Mouse (Mus musculus): ENCODE data around the gene Gm49392. TPM values are rescaled to one million over a fixed set of nuclear protein-coding genes. Genes with fewer than 3 reads are reported as not detected.

Gm49392 gene
- polyA plus RNA-seq, 1 experiment from 2014 or later = 1.0 TPM

DNA sequence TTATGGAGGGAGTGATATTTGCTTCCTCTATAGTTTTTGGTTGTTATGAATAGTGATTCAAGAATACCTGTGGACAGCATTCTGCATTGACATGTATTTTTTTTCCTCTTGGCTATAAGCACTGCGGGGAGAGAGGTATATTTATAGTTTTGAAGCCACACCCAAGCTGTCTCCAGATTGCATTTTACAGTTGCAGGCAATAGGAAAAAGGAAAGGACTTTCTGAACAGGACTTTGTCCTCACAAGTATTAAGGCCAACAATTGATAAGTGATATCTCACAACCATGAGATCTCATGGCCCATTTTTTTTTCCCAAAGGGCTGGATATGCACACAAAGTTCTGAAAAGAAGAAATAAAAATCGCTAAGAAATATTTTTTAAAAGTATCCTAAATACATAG is 87.0 kb downstream of the Gm49392 start:
- no peaks in the 10 kb centered on the region for H3K9me3 ChIP-seq (replicated peaks; ENCODE audit: control insufficient read depth, low read length)
- 42% methylated on average over 2 of the region's 2 CpGs for WGBS

DNA sequence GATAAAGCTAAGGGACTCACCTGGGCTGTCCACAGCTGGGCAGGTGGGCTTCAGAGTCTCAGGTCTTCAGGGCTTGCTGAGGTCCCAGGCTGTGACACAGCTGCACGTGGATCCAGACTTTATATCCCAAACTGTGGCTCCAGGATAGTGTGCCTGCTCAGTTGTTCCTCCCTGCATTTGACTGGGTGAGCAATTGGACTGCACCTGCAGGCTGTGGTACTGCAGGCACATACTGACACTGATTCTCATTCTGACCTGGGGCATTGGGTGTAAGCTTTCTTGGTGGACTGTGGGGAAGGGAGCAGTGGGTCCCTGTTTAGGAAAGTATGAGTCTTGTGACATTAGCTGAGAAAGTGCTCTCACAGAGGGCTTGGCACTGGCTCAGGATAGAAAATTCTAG is 93.9 kb downstream of the Gm49392 start, which contains the start of gene Ctsll3:
Ctsll3 (minus strand) TSS at position 101 of the 400 bp plus-strand sequence.
- no peak for ATAC-seq (replicated peaks; ENCODE audit: extremely low read depth, insufficient read depth, low FRiP score)
- 70% methylated on average over 1 of the region's 1 CpGs for WGBS
- no peaks in the 10 kb centered on the region for H3K27me3 ChIP-seq (ENCODE audit: control insufficient read depth, insufficient read depth, low read length)
- H3K9ac ChIP-seq (ENCODE audit: low read length) = no peak within 1 kb of the TSS
- no peak within 1 kb of the TSS for H3K27ac ChIP-seq (ENCODE audit: low read length)
- no peaks in the 10 kb centered on the region for H3K9me3 ChIP-seq (replicated peaks; ENCODE audit: control insufficient read depth, low read length)
- no peaks in the 10 kb centered on the region for H3K36me3 ChIP-seq (ENCODE audit: control insufficient read depth, insufficient read depth)
- H3K4me2 ChIP-seq (ENCODE audit: low read depth, low read length) = no peak within 1 kb of the TSS
- no peak within 1 kb of the TSS for H3K4me3 ChIP-seq (ENCODE audit: low read length)
- no peaks in the 10 kb centered on the region for H3K4me1 ChIP-seq (ENCODE audit: control insufficient read depth, insufficient read depth, low read length)

More for the DNA sequence above, 87.0 kb downstream of the Gm49392 start:
- H3K4me3 ChIP-seq (ENCODE audit: low read length) = no peak overlapping the region
- no peak overlapping the region for H3K9ac ChIP-seq (ENCODE audit: low read length)
- no peak overlapping the region for H3K4me2 ChIP-seq (ENCODE audit: low read depth, low read length)
- H3K36me3 ChIP-seq (ENCODE audit: control insufficient read depth, insufficient read depth) = no peaks in the 10 kb centered on the region
- no peaks in the 10 kb centered on the region for H3K27me3 ChIP-seq (ENCODE audit: control insufficient read depth, insufficient read depth, low read length)
- no peak overlapping the region for H3K27ac ChIP-seq (ENCODE audit: low read length)
- ATAC-seq (replicated peaks; ENCODE audit: extremely low read depth, insufficient read depth, low FRiP score) = no peak
- H3K4me1 ChIP-seq (ENCODE audit: control insufficient read depth, insufficient read depth, low read length) = no peaks in the 10 kb centered on the region

Other genes with a start within 250 kb of the Gm49392 start
- gene BC051665, start 110.5 kb downstream of the Gm49392 start, polyA plus RNA-seq (2015; fragmentation: Nextera tagmentation; extraction: Ambion mirVana) = not detected in 2 replicates
- gene Ctsll3, start 94.0 kb downstream of the Gm49392 start, polyA plus RNA-seq (2015; fragmentation: Nextera tagmentation; extraction: Ambion mirVana) = not detected in 2 replicates
- 0.87 TPM in 1 of 2 replicates, not detected in the other for gene 4930486L24Rik, start 32.4 kb downstream of the Gm49392 start, polyA plus RNA-seq (2015; fragmentation: Nextera tagmentation; extraction: Ambion mirVana)
- 5.3 and 6.1 TPM in 2 replicates for gene Ctla2b, start 553 bp upstream of the Gm49392 start, polyA plus RNA-seq (2015; fragmentation: Nextera tagmentation; extraction: Ambion mirVana)
- not detected in 2 replicates for gene Tpbpb, start 8.0 kb upstream of the Gm49392 start, polyA plus RNA-seq (2015; fragmentation: Nextera tagmentation; extraction: Ambion mirVana)
- not detected in 2 replicates for gene Gm49393, start 38.7 kb upstream of the Gm49392 start, polyA plus RNA-seq (2015; fragmentation: Nextera tagmentation; extraction: Ambion mirVana)
- gene Gm49391, start 39.7 kb upstream of the Gm49392 start, polyA plus RNA-seq (2015; fragmentation: Nextera tagmentation; extraction: Ambion mirVana) = 2.7 and 3.3 TPM in 2 replicates
- gene Ctla2a, start 39.7 kb upstream of the Gm49392 start, polyA plus RNA-seq (2015; fragmentation: Nextera tagmentation; extraction: Ambion mirVana) = 86.1 and 88.3 TPM in 2 replicates
- gene Tpbpa, start 45.1 kb upstream of the Gm49392 start, polyA plus RNA-seq (2015; fragmentation: Nextera tagmentation; extraction: Ambion mirVana) = not detected in 2 replicates
- gene Ctsj, start 109.1 kb upstream of the Gm49392 start, polyA plus RNA-seq (2015; fragmentation: Nextera tagmentation; extraction: Ambion mirVana) = not detected in 2 replicates
- gene Ctsq, start 143.7 kb upstream of the Gm49392 start, polyA plus RNA-seq (2015; fragmentation: Nextera tagmentation; extraction: Ambion mirVana) = not detected in 2 replicates

Data from heart, embryonic 16.5 days (tissue).